Mouse (Mus musculus) bone marrow macrophage, adult 2 months (primary cell): ENCODE measurements at regions not wholly inside any gene's neighbourhood (a gene's known extent, or its start where the extent isn't known, plus 50 kb on each side); places are given as distances from the start of the nearest gene placed in this dataset.
A peak's percentile ranks its signal among the peaks of the same experiment; 100 is the strongest.

Experiments
- CTCF ChIP-seq: IDR thresholded peaks from 2 replicates; pipeline ENCODE4 v1.5.1; 2012; ENCODE audit warnings: low read depth, mild to moderate bottlenecking, low read length, moderate library complexity
- POLR2A ChIP-seq: IDR thresholded peaks from 2 replicates; pipeline ENCODE4 v1.6.1; 2012; ENCODE audit warnings: mild to moderate bottlenecking, low read depth, low read length, borderline replicate concordance

GRCm38 (mm10) chr2:61454311-61454728, 124.1 kb upstream of the Tank start:
- TF ChIP-seq POLR2A (no peak), CTCF (peak; percentile 82)
